Mouse (Mus musculus) liver, embryonic 16.5 days (tissue): ENCODE results near the gene Tmem223. TPM values are rescaled to one million over a fixed set of nuclear protein-coding genes. Genes with fewer than 3 reads are reported as not detected.

Experiments used
- ATAC-seq: fragments of 200-750 bp; cut with Nextera tagmentation; 2 replicates; pipeline ENCODE4 v1.8.0; 2017; ENCODE audit warnings: low read depth, mild to moderate bottlenecking, moderate number of reproducible peaks, moderate library complexity
- H3K27ac ChIP-seq: fragments of 300-500 bp; sonication (generic); 2 replicates; pipeline ENCODE4 v1.5.1; 2014; ENCODE audit warnings: mild to moderate bottlenecking, low read length
- H3K27me3 ChIP-seq: fragments of 300-500 bp; sonication (generic); 2 replicates; pipeline ENCODE4 v1.6.1; 2014; ENCODE audit warnings: low read depth, low read length, mixed read lengths; ENCODE audit not compliant: control insufficient read depth, insufficient read depth
- H3K36me3 ChIP-seq: fragments of 300-500 bp; sonication (generic); 2 replicates; pipeline ENCODE4 v1.6.1; 2014; ENCODE audit warnings: mild to moderate bottlenecking; ENCODE audit not compliant: control insufficient read depth, insufficient read depth
- H3K4me1 ChIP-seq: fragments of 300-500 bp; sonication (generic); 2 replicates; pipeline ENCODE4 v1.6.1; 2014; ENCODE audit warnings: low read depth, low read length, mixed read lengths; ENCODE audit not compliant: control insufficient read depth
- H3K4me2 ChIP-seq: fragments of 300-500 bp; sonication (generic); 2 replicates; pipeline ENCODE4 v1.6.1; 2014; ENCODE audit warnings: low read depth, low read length, mixed read lengths
- H3K4me3 ChIP-seq: fragments of 300-500 bp; sonication (generic); 2 replicates; pipeline ENCODE4 v1.5.1; 2014; ENCODE audit warnings: low read depth, mild to moderate bottlenecking, low read length
- H3K9ac ChIP-seq: fragments of 300-500 bp; sonication (generic); 2 replicates; pipeline ENCODE4 v1.6.1; 2014; ENCODE audit warnings: low read depth, low read length
- H3K9me3 ChIP-seq: fragments of 300-500 bp; sonication (generic); replicated peaks from 2 replicates; pipeline ENCODE4 v1.6.1; 2016; ENCODE audit warnings: low read length; ENCODE audit not compliant: control insufficient read depth
- WGBS: fragments of 180-500 bp; shearing (Covaris S2); extraction: QIAGEN DNeasy Blood & Tissue Kit; methylation state at CpG from one replicate; pipeline ENCODE4 v1.1.7; 2014; ENCODE audit not compliant: insufficient replicate concordance; 5-methylcytosine and 5-hydroxymethylcytosine counted together
- polyA plus RNA-seq: library from polyadenylated mRNA; unstranded; fragments of >200 nt; fragmentation: Nextera tagmentation; extraction: Ambion mirVana; gene quantifications from 2 replicates; pipeline ENCODE4 v1.2.1, GENCODE M21; 2015

Tmem223 gene
- polyA plus RNA-seq, 1 experiment from 2014 or later, result 50.9 TPM

- 68% methylated on average over 11 of the region's 11 CpGs for WGBS
- H3K4me3 ChIP-seq, result no peak overlapping the region
- no peak for ATAC-seq
Measured at GRCm38 (mm10) chr19:8803879-8804660, 33.3 kb downstream of the Tmem223 start.

GRCm38 (mm10) chr19:8806810-8807209 is 36.0 kb downstream of the Tmem223 start:
- Histone ChIP-seq H3K4me1 (peaks cover 9% of the 10 kb centered on the region), H3K36me3 (peaks cover 24% of the 10 kb centered on the region), H3K27ac (peak overlapping the region; percentile 32; the same call in 1 of the 2 replicates), H3K9me3 (no peaks in the 10 kb centered on the region), H3K4me3 (no peak overlapping the region), H3K9ac (no peak overlapping the region), H3K27me3 (no peaks in the 10 kb centered on the region), H3K4me2 (no peak overlapping the region)
- ATAC-seq, result no peak
- 81% methylated on average over 5 of the region's 5 CpGs for WGBS

More at GRCm38 (mm10) chr19:8803879-8804660, 33.3 kb downstream of the Tmem223 start:
- no peaks in the 10 kb centered on the region for H3K27me3 ChIP-seq
- H3K4me2 ChIP-seq, result no peak overlapping the region
- H3K4me1 ChIP-seq, result peaks cover 12% of the 10 kb centered on the region
- no peak overlapping the region for H3K27ac ChIP-seq
- H3K9me3 ChIP-seq, result no peaks in the 10 kb centered on the region
- H3K9ac ChIP-seq, result no peak overlapping the region
- peaks cover 10% of the 10 kb centered on the region for H3K36me3 ChIP-seq

- Histone ChIP-seq H3K9me3 (no peaks in the 10 kb centered on the region), H3K4me1 (peaks cover 14% of the 10 kb centered on the region), H3K9ac (no peak overlapping the region), H3K27me3 (no peaks in the 10 kb centered on the region), H3K36me3 (peaks cover 44% of the 10 kb centered on the region), H3K4me3 (no peak overlapping the region), H3K4me2 (no peak overlapping the region), H3K27ac (no peak overlapping the region)
- 81% methylated on average over 11 of the region's 11 CpGs for WGBS
- no peak for ATAC-seq
Measured at GRCm38 (mm10) chr19:8815812-8816211, 45.0 kb downstream of the Tmem223 start.

- Histone ChIP-seq H3K36me3 (peaks cover 36% of the 10 kb centered on the region), H3K4me2 (peak overlapping the region; percentile 17), H3K27me3 (no peaks in the 10 kb centered on the region), H3K9me3 (no peaks in the 10 kb centered on the region), H3K27ac (no peak overlapping the region), H3K9ac (peak overlapping the region; percentile 37), H3K4me3 (peak overlapping the region; percentile 19; the same call in 1 of the 2 replicates), H3K4me1 (peaks cover 16% of the 10 kb centered on the region)
- 78% methylated on average over 3 of the region's 3 CpGs for WGBS
- no peak for ATAC-seq
Measured at GRCm38 (mm10) chr19:8817001-8817400, 46.2 kb downstream of the Tmem223 start.

GRCm38 (mm10) chr19:8818301-8818798 is 47.6 kb downstream of the Tmem223 start:
- H3K27me3 ChIP-seq, result no peaks in the 10 kb centered on the region
- H3K36me3 ChIP-seq, result peaks cover 32% of the 10 kb centered on the region
- peak overlapping the region; percentile 93 for H3K4me2 ChIP-seq
- H3K9me3 ChIP-seq, result no peaks in the 10 kb centered on the region
- H3K9ac ChIP-seq, result peak overlapping the region; percentile 99
- peaks cover 29% of the 10 kb centered on the region for H3K4me1 ChIP-seq
- peak overlapping the region; percentile 100 for H3K4me3 ChIP-seq
- no peak for ATAC-seq
- WGBS, result 14% methylated on average over 14 of the region's 14 CpGs
- H3K27ac ChIP-seq, result peak overlapping the region; percentile 100

- Histone ChIP-seq H3K27ac (peak within 1 kb of the TSS; percentile 100), H3K36me3 (peaks cover 34% of the 10 kb centered on the region), H3K27me3 (no peaks in the 10 kb centered on the region), H3K9ac (peak within 1 kb of the TSS; percentile 99), H3K4me1 (peaks cover 31% of the 10 kb centered on the region), H3K9me3 (no peaks in the 10 kb centered on the region), H3K4me3 (peak within 1 kb of the TSS; percentile 100), H3K4me2 (peak within 1 kb of the TSS; percentile 93)
- ATAC-seq, result peak; percentile 76
- under 1% methylated on average over 33 of the region's 33 CpGs for WGBS
Measured at GRCm38 (mm10) chr19:8818801-8819595, 48.2 kb downstream of the Tmem223 start, which contains the start of gene Ttc9c. Gene Ttc9c (minus strand): TSS chr19:8819333.

- Histone ChIP-seq H3K9ac (peak within 1 kb of the TSS; percentile 99), H3K4me1 (peaks cover 31% of the 10 kb centered on the region), H3K4me3 (peak within 1 kb of the TSS; percentile 100), H3K27ac (peak within 1 kb of the TSS; percentile 100), H3K36me3 (peaks cover 36% of the 10 kb centered on the region), H3K9me3 (no peaks in the 10 kb centered on the region), H3K4me2 (peak within 1 kb of the TSS; percentile 93), H3K27me3 (no peaks in the 10 kb centered on the region)
- under 1% methylated on average over 78 of the region's 83 CpGs for WGBS
- peak; percentile 90 for ATAC-seq
Measured at GRCm38 (mm10) chr19:8819596-8820423, 49.0 kb downstream of the Tmem223 start, which contains the start of gene Hnrnpul2. Gene Hnrnpul2 (plus strand): TSS chr19:8820010.

GRCm38 (mm10) chr19:8820424-8820956 is 49.7 kb downstream of the Tmem223 start:
- under 1% methylated on average over 45 of the region's 48 CpGs for WGBS
- Histone ChIP-seq H3K27me3 (no peaks in the 10 kb centered on the region), H3K27ac (peak overlapping the region; percentile 100), H3K4me3 (peak overlapping the region; percentile 100), H3K4me1 (peaks cover 31% of the 10 kb centered on the region), H3K9ac (peak overlapping the region; percentile 99), H3K36me3 (peaks cover 37% of the 10 kb centered on the region), H3K4me2 (peak overlapping the region; percentile 93), H3K9me3 (no peaks in the 10 kb centered on the region)
- ATAC-seq, result peak; percentile 54
